Mouse (Mus musculus): ENCODE data around the gene Lrrc38.
A peak's percentile ranks its signal among the peaks of the same experiment; 100 is the strongest.
"Not testable (repeated sequence)": the region's sequence is repeated elsewhere in the genome, so short reads cannot be mapped to it uniquely, and the experiment has no call there.

Lrrc38 gene

GRCm38 (mm10) chr4:143349484-143349906 lies at the start of gene Lrrc38:
Lrrc38 (plus strand) TSS chr4:143349757.
- no peak for DNase-seq

DNA sequence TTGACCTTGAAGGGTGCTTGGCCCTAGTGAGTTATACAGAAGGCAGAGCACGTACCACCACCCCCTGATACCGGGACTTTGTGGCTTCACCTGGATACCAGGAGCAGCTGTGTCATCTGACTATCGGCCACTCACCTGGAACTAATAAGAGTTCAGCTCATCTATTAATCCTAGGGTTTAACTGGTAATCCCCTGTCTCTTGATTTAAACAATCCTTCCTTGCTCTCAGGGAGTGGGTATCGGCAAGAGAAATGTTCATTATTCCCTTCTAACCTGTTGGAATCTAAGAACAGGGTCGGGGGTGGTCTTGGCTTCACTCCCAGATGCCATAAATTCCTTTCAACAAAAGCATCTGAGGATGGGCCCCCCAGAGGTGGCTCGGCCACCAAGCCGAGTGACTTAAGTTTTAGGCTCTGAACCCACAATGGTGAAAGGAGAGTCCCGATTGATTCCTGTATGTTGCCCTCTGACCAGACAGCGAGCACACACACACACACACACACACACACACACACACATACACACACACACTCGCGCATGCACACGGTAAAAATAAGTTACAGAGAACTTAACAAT lies 49.4 kb upstream of the Lrrc38 start:
- no peak for DNase-seq

DNA sequence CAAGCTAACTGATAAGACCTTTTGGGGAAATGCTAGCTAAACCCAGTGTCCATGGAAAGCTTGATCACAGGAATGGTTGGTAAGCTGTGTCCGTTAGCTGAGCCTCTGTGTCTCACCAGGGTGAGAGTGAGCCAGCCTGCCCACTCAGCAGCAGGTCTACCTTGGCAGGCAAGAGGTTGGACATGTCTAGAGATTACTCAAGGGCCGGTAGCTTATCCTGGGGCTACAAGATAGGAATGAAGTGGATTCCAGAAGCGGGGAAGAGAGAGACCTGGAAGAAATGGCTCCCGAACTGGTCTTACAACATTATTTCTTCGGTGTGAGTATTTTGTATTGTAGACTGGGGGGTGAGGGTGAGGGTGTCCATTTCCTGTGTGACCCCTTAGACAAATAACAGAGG lies 48.5 kb upstream of the Lrrc38 start:
- DNase-seq = no peak

GRCm38 (mm10) chr4:143301875-143302274 lies 47.7 kb upstream of the Lrrc38 start:
- DNase-seq = no peak

DNA sequence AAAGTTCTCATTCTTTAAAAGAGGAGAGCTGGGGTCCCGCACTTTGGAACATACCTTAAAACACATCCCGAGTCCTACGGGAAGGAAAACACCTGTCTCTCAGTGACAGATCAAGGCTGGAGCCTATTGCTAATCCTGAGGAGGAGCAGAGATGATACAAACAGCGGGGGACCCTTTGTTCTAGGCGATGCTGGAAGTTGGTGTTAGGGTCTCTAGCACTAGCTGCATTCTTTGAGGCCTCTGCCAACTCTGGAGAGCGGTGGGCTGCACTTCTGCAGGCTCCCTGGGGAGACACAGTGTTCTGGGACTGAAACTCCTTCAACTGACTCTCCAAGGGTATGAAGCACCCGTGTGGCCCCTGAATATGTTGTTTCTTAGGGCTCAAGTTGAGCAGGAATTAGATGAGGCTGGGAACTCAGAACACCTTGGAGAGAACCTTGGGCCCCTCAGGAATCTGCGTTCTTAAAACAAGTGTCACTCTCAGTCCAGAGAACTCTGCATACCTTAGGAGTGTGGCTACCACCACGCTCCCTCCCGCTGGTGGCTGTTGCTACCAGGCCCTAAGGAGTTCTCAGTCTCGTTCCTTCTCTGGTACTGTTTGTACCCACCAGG lies 47.2 kb upstream of the Lrrc38 start:
- DNase-seq = no peak

- DNase-seq = no peak
Measured at GRCm38 (mm10) chr4:143305031-143305430, 44.5 kb upstream of the Lrrc38 start.

- DNase-seq = no peak
Measured at GRCm38 (mm10) chr4:143305987-143306772, 43.4 kb upstream of the Lrrc38 start.

DNA sequence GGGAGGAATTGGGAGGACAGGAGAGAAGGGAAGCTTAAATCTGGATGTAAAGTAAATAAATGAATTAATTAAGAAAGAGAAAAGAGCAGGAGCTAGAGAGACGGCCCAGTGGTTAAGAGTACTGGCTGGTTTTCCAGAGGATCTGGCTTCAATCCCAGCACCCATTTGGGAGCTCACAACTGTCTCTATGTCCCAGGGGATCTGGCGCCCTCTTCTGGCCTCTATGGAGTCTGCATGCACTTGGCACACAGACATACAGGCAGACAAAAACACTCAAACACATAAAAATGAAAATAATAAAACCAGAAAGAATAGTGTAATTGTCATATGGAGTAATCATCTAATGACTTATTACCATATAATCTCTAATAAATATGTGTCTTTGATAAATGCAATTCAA lies 38.2 kb upstream of the Lrrc38 start:
- DNase-seq = peak; percentile 62

- DNase-seq = no peak
Measured at GRCm38 (mm10) chr4:143313299-143313698, 36.3 kb upstream of the Lrrc38 start.

DNA sequence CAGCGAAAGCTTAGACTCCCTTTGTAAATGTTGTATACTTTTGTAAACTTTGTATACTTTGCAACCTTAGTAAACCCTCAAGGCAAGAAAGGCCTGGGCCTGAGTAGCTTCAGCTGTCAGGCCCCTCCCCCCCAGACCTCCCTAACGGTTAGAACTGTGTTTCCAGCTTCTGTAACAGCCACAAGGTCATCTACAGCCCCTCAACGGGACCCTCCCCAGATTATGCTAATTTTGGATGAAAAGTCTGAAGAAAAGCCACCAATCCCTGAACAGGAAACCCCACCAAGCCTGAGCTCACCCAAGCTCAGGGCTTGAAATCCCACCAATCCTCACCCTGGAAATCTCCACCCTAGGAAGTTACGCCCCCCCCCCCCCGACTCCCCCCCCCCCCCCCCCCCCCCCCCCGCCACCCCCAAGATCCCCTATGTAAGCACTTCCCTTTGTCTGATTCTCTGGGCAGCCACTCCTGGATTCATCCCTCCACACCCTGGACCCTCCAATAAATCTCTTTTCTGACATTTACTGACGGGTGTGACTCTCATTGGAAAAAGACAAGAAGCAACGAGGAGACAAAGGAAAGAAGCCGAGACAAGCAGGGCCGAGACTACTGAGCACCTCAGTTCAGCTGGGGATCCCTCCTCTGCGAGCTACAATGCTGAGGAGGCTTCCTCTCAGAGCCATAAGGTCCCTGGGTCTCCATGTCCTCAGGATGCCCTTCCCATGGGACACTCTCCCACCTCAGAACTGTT lies 25.2 kb upstream of the Lrrc38 start:
- DNase-seq = no peak

- DNase-seq = no peak
Measured at GRCm38 (mm10) chr4:143324925-143325624, 24.5 kb upstream of the Lrrc38 start.

- peak; percentile 81 for DNase-seq
Measured at GRCm38 (mm10) chr4:143325625-143325941, 24.0 kb upstream of the Lrrc38 start.

DNA sequence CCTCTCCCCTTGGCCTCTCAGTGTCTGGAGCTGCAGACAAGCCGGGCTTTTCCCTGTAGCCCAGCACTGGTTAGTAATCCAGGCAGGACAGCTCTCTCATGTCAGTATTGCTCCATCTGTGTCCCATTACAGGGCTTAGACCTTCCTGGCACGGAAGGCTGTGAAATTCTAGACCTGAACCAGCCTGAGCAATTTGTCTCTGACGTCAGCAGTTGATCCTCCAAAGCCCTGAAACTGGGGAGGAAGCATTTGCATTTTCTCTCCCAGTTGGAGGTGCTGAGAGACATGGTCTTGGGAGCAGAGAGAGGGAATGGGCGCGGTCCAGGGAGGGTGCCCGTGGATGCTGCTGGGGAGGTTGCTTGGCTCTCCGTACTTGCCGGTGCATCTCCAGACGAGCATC lies 19.0 kb upstream of the Lrrc38 start:
- DNase-seq = no peak

DNA sequence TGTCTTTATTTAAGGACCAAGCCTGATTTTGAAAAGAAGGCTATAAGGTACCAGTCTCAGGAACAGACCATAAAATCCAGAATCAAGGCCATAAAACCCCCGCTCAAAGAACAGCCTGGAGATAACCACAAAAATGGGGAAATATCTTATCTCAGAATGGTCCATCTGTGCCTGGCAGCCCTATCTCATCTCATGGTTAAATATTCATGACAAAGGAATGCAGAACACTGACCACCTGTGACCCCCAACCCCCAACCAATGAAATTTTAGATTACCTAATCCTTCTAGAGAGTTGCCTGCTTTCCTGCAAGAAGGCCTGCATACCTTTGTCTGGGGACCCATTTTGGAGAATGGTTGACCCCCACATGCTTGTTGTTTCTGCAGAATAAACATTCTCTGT lies 17.8 kb upstream of the Lrrc38 start:
- DNase-seq = no peak

DNA sequence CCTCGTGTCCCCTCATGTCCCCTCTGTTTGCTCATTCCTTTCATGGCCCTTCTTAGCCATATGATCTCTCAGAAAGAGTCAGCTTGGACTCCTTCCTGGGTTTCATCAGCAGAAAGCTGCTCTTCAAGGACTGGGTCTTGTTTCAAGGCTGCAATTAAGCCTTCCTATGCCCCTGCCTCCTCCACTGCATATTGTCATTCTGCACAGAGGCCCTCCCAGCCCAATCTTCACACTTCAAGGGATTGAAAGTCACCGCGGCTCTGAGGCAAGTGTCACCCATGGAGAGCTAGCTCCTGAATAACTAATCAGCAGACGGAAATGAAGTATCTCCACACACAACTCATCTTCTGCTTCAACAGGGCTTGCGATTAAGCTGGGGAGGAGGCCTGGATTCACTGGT lies 15.4 kb upstream of the Lrrc38 start:
- DNase-seq = no peak

DNA sequence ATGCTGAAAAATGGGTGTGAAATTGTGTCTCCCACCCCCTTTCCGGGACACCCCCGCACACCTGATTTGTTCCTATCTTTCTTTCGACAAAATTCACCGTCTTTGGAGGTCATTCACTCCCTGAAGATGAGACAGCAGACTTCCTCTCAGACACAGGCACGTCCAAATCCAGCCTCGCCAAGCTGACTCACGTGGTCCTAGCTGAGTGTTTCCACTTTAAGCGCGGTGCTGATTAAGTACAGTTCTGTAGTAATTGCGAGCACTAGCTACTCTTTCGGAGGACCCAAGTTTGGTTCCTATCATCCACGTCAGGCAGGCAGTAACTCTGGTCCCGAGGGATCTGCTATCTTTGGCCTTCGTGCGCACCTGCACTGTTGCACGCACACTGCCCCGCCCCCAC lies 14.6 kb upstream of the Lrrc38 start:
- DNase-seq = no peak

DNA sequence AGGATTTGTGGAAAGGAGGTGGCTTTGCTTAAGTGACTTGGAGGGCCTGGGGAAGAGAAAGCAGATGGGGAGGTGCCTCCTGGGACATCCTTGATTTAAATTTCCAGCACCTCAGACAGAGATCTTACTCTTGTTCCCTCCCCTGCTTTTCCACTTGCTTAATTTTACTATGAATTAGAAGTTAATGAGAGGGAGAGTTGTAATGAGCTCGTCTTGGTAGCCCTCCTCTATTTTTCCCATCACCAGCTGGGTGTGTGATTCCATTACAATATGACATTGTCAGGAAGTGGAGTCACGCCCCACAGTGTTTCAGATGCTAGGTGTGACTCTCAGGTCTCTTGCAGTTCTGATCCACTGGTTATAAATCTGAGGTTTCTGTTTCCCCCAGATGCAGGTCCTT lies 13.5 kb upstream of the Lrrc38 start:
- no peak for DNase-seq

DNA sequence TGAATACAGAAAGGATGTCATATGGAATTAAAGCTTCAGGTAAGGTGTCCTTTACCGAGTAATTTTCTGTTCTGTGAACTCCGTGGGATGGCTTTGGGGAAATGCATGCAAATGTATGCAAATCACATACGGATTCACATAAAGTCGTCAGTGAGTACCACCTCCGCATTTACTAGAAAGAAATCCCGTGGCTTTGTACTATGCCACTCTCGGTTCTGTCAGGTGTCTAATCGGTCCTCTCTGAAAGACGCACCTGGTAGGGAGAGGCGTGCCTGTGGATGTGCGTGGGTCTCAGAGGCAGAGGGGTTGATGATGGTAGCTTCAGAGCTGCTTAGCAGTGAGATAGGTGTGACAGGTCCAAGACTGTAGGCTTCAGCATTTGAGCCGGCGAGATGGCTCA lies 9.7 kb upstream of the Lrrc38 start:
- DNase-seq = no peak

DNA sequence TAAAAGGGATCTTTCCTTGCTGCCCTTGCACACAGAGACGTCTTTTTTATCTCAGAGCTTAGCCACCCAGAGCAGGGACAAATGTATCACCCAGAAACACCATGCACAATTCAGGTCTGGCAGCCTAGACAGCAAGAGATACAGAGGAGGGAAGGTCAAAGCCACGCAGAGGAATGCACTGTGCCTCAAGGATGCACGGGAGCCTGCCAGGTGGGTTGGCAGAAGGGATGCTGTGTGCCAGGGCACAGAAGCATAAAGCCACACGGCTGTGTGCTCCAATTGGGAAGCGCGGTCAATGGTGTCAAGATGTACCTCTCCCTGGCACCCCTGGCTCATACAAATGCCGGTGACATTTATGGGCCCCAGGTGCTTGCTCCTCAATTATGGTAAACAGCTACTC lies 8.1 kb upstream of the Lrrc38 start:
- no peak for DNase-seq

DNA sequence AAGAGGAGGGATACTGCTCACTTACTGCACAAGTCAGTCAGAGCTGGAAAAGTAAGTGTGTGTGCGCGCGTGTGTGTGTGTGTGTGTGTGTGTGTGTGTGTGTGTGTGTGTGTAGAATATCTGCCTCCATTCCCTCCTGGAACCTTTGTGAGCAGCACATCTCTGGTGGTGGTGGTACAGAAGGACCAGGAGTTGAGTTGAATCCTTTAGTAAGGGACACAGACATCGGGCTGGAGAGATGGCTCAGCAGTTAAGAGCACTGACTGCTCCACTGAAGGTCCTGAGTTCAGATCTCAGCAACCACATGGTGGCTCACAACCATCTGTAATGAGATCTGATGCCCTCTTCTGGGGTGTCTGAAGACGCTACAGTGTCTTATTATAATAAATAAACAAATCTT lies 4.1 kb upstream of the Lrrc38 start:
- not testable (repeated sequence) for DNase-seq

DNA sequence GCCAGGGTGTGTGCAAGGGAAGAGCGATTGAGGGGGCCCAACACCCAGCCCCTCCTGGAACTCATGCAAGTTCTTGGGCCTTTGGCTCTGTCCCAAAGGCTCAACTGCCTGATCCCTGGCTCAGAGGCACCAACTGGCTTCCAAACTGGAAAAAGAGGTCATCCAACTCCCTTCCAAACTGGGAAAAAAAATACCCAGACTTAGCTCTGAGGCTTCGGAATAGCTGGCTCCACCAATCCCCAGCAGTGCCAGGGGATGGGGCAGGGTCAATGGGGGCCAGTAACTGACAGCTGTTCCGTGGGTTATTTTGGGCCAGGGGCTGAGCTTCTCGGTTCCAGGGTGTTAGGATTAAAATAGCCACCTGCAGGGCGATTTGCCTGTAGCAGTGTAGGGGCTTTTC lies 879 bp upstream of the Lrrc38 start:
- DNase-seq = no peak

DNA sequence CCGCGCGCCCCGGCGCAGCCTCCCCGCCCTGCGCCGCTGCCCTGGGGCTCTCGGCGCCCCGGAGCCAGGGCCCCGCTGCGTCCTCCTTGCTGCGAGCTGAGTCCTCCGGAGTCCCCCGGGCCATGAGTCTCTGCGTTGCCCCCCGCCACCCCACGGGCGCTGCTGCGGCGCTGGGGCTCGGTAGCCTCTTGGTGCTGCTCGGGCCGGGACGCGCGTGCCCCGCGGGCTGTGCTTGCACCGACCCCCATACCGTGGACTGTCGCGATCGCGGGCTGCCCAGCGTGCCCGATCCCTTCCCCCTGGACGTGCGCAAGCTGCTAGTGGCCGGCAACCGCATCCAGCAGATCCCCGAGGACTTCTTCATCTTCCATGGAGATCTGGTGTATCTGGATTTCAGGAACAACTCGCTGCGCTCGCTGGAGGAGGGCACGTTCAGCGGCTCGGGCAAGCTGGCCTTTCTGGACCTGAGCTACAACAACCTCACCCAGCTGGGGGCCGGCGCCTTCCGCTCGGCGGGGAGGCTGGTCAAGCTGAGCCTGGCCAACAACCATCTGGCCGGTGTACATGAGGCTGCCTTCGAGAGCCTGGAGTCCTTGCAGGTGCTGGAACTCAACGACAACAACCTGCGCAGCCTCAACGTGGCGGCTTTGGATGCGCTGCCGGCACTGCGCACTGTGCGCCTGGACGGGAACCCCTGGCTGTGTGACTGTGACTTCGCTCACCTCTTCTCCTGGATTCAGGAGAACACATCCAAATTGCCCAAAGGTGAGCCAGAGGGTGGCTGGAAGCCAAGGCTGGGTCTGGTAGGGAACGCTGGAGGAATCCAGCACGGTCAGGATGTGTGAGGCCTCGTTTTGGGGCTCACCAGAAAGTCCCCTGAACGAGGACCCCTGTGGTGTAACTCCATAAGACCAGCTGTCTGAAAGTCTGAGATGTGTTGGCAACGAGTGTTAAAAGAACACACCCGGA lies 774 bp downstream of the Lrrc38 start:
- DNase-seq = no peak
